Comparison of ENCODE assay signal across 8 mouse cellular contexts in genomic region chrX:12252680-12253021, GRCm38 (mm10).
A peak's percentile ranks its signal among the peaks of the same experiment; 100 is the strongest.
DNase-seq lines count a peak whose midpoint lies in the region; ATAC-seq lines count a peak whose summit lies in the region.

No protein-coding gene starts in this region.

- DNase-seq in heart, adult 9 months (ENCODE audit: low spot score in 2 of 2) = no peak
- DNase-seq in CD4-positive helper T cell, adult 2 months (ENCODE audit: low read depth, low spot score) = peak; percentile 5
- DNase-seq in forebrain, embryonic 10.5 days (ENCODE audit: extremely low spot score, low spot score) = no peak
- DNase-seq in embryo, embryonic 10 days (ENCODE audit: low spot score) = no peak
- DNase-seq in natural killer cell, adult 2 months (ENCODE audit: low spot score in 2 of 2) = no peak
- no peak for DNase-seq in kidney, postnatal 4 days

- no peak overlapping the region for H3K27ac ChIP-seq in heart, embryonic 12.5 days (ENCODE audit: poor library complexity, severe bottlenecking)
- H3K27ac ChIP-seq in forebrain, embryonic 10.5 days = peak overlapping the region; percentile 62; the same call in 1 of the 2 replicates
- no peak overlapping the region for H3K27ac ChIP-seq in liver, embryonic 12.5 days

- no peaks in the 10 kb centered on the region for H3K36me3 ChIP-seq in heart, embryonic 12.5 days
- no peaks in the 10 kb centered on the region for H3K36me3 ChIP-seq in forebrain, embryonic 10.5 days (replicated peaks)
- no peaks in the 10 kb centered on the region for H3K36me3 ChIP-seq in liver, embryonic 12.5 days

- H3K4me2 ChIP-seq in heart, embryonic 12.5 days = peak overlapping the region; percentile 73
- peak overlapping the region; percentile 60 for H3K4me2 ChIP-seq in liver, embryonic 12.5 days

- H3K9ac ChIP-seq in heart, embryonic 12.5 days = peak overlapping the region; percentile 58
- H3K9ac ChIP-seq in liver, embryonic 12.5 days = peak overlapping the region; percentile 17; the same call in 1 of the 2 replicates

- peak overlapping the region; percentile 47 for H3K4me3 ChIP-seq in heart, embryonic 12.5 days
- peak overlapping the region; percentile 45 for H3K4me3 ChIP-seq in forebrain, embryonic 10.5 days
- H3K4me3 ChIP-seq in liver, embryonic 12.5 days = peak overlapping the region; percentile 41

- no peaks in the 10 kb centered on the region for H3K4me1 ChIP-seq in heart, embryonic 12.5 days (replicated peaks)
- H3K4me1 ChIP-seq in forebrain, embryonic 10.5 days = peaks cover 13% of the 10 kb centered on the region
- H3K4me1 ChIP-seq in liver, embryonic 12.5 days = peaks cover 5% of the 10 kb centered on the region; the same call in 1 of the 2 replicates

- peaks cover 10% of the 10 kb centered on the region; the same call in 1 of the 2 replicates for H3K27me3 ChIP-seq in heart, embryonic 12.5 days (replicated peaks)
- H3K27me3 ChIP-seq in forebrain, embryonic 10.5 days (ENCODE audit: poor library complexity, severe bottlenecking) = peaks cover 59% of the 10 kb centered on the region
- peaks cover 19% of the 10 kb centered on the region for H3K27me3 ChIP-seq in liver, embryonic 12.5 days (replicated peaks)

- H3K9me3 ChIP-seq in heart, embryonic 12.5 days (replicated peaks) = no peaks in the 10 kb centered on the region
- H3K9me3 ChIP-seq in forebrain, embryonic 10.5 days = no peaks in the 10 kb centered on the region
- no peaks in the 10 kb centered on the region for H3K9me3 ChIP-seq in liver, embryonic 12.5 days (replicated peaks)

- 9% methylated on average over 16 of the region's 16 CpGs for WGBS in heart, embryonic 12.5 days
- 9% methylated on average over 16 of the region's 16 CpGs for WGBS in forebrain, embryonic 10.5 days
- 3% methylated on average over 16 of the region's 16 CpGs for WGBS in liver, embryonic 12.5 days (ENCODE audit: insufficient replicate concordance)

- no peak for ATAC-seq in heart, embryonic 12.5 days (ENCODE audit: insufficient number of reproducible peaks, low FRiP score)
- peak; percentile 27; the same call in 1 of the 2 replicates for ATAC-seq in liver, embryonic 12.5 days
